Mouse (Mus musculus) megakaryocyte progenitor cell, adult 5-6 weeks (primary cell): Measurements from ENCODE around the gene Fam120a. TPM values are rescaled to one million over a fixed set of nuclear protein-coding genes. Genes with fewer than 3 reads are reported as not detected.

ENCODE experiments used
- ATAC-seq: replicated peaks from 2 replicates; pipeline ENCODE4 v1.8.0; 2016; ENCODE audit warnings: mild to moderate bottlenecking, moderate TSS enrichment, inconsistent platforms; ENCODE audit not compliant: poor library complexity
- total RNA-seq, 2 experiments: library from RNA; stranded (forward) in 1 of 2; stranded (reverse) in 1 of 2; fragments of 157-497, 149-512 nt in 1 of 2; fragments of 200-1000 nt in 1 of 2; gene quantifications; 2 replicates each; pipeline versions ENCODE4 v1.2.3 to v1.2.4; 2015 to 2017

Gene Fam120a
- total RNA-seq, 2 experiments from 2014 or later = 118 to 211 TPM

DNA sequence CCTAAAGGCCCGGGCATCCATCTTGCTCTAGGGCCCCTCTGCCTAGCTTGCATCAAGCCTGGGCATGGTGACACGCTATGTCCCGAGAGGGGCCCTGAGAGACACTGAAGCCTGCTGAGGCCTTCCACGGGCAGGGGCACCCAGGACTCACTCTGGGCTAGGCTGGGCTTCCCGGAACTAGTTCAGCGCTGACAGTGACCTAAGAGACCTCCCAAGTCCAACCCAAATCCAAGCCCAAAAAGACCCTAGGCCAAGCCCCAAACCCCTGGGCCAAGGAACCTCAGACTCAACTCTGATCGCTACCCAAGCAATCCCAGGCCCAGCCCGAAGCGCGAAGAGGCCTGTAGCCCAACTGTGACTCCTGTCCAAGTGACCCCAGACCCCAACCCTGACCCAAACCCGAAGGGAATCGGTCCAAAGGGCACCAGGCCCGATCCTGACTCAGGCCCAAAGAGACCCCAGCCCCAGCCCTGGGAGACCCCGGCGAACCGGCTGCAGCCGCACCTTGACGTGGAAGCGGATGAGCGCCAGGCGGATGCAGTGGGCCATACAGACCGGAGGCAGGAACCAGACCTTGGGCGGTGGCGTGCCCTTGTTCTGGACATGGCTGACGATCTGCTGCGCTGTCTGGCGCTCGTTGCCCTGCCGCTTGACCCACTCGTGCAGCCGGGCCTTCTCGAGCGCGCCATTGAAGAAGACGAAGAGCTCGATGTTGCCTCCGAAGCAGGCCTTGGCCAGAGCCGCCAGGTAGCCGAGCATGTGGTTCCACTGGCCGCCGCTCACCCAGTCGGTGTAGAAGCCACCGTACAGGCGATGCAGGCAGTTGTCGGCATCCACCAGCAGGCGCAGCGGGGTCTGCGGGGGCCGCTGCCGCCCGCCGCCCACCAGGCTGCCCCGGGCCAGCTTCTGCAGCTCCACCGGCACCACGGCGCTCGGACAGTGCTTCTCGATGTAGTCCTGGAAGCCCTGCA lies 681 bp downstream of the Fam120a start:
- ATAC-seq = peak; percentile 12; the same call in 1 of the 2 replicates

DNA sequence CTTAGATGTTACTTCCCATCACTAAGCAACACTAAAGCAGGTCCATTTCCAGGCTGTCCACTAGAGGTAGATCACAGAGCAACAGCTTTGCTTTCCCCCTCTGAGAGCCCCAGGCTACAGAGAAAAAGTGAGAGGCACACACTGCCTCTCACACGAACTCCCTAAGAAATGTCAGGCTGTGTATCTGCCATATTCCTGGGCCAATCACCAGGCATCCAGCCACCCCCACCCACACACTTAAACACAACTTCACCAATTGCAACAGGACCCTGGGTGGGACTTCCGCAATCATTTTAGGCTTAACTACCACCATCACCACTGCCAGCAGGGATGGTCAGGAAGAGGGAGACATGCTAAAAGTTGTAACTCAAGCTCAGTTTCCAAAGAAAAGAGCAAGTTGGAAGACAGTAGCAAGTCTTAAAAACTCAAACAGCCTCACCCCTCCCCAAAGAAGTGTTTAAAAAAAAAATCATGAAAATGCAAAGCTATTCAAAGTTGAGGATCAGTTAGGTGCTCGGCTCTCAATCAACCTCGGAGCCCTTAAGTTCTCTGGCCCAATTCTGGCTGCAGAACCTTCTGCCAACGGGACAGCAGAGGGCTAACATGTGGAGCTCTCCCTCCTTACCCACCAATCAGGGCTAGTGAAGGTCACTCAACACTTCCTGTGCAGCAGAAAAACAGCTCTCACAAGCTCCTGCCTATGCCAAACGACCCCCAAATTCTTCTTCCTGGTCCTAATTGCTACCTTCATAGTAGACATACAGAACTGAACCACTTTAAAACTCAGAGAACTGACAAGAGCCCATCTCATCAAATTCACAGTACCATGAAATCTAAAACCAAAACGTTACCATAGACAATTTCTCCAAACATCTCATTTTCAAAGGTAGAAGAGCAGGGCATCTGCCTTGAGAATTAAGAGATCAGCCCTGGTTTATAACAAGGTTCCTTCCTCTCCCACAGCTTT lies 2.0 kb downstream of the Fam120a start:
- ATAC-seq = peak; percentile 59

GRCm38 (mm10) chr13:48964850-48965249 lies 3.0 kb downstream of the Fam120a start:
- ATAC-seq = no peak

GRCm38 (mm10) chr13:48963111-48963510 lies 4.7 kb downstream of the Fam120a start:
- ATAC-seq = no peak

DNA sequence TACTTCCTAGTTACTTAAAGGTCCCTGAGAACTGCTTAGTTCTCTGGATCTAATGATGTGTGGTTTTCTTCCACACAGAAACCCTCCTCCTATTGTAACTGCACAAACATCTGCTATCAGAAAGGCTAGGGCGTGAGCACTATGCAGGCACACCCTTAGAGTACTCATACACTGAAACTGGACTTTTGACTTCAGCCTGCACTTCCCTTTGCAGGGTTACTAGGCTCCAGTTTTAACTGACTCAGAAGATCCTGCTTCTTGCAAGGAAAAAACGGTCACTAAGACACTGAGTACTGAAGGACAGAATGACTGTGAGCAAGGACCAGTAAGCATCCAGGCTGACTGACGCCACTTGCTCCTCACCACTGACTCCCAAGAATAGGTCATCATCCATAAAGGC lies 5.3 kb downstream of the Fam120a start:
- peak; percentile 46 for ATAC-seq

GRCm38 (mm10) chr13:48958608-48959007 lies 9.2 kb downstream of the Fam120a start:
- no peak for ATAC-seq

DNA sequence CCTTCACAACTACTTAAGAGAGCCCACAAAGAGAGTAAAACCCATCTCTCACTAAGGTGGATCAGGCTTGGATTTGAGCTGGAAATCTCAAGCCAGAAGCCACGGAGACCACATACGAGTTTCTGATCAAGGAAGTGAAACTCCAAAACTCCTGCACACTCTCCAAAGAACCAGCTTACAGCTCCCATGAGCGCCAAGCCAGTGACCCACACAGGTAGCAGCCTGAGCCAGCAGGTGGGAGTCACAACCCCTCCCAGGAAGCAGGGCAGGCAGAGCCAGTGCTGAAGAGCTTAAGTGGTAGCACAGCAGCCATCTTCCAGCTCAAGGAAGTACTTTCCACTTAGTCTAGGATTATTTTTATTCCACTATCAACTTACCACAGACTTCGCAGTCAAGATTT lies 13.0 kb downstream of the Fam120a start:
- ATAC-seq = peak; percentile 48

GRCm38 (mm10) chr13:48950600-48951241 lies 17.1 kb downstream of the Fam120a start:
- ATAC-seq = no peak

- no peak for ATAC-seq
Measured at GRCm38 (mm10) chr13:48948951-48949350, 18.9 kb downstream of the Fam120a start.

- no peak for ATAC-seq
Measured at GRCm38 (mm10) chr13:48944571-48944970, 23.2 kb downstream of the Fam120a start.

GRCm38 (mm10) chr13:48942471-48942870 lies 25.3 kb downstream of the Fam120a start:
- peak; percentile 50 for ATAC-seq

DNA sequence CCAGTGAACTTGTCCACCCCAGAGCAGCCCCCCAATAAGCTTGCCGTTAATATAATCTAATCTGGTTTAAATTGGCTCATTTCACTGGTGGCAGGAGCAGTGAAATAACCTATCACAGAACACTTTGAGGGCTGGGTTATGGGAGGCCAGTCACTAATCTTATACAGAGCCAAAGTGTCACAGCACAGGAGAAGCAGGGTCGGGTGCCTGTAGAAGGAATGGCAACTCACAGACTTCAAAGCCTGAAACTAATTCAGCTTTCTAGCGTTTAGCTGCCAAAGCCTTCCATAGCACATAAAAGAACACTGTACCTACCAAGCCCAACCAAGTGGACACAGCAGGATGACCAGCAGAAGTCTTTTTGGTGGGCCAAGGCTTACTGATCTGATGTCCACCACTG lies 26.0 kb downstream of the Fam120a start:
- ATAC-seq = no peak

DNA sequence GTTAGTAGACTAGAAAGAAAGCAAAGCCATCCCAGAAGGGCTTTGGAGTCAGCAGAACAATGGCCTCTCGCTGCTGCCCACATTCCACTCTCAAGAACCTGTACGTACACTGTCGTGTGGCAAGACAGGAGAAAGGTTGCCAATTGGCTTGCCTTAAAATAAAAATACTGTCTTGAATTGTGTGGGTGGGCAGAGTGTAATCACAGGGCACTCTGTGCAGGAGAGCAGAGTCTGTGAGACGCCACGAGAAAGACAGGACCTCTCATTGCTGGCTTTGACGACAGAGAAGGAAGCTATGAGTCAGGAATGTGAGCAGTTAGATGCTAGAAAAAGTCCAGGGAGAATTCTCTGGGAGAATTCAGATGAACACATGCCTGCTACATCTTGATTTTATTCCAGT lies 33.2 kb downstream of the Fam120a start:
- ATAC-seq = no peak

- ATAC-seq = no peak
Measured at GRCm38 (mm10) chr13:48932692-48933091, 35.1 kb downstream of the Fam120a start.

DNA sequence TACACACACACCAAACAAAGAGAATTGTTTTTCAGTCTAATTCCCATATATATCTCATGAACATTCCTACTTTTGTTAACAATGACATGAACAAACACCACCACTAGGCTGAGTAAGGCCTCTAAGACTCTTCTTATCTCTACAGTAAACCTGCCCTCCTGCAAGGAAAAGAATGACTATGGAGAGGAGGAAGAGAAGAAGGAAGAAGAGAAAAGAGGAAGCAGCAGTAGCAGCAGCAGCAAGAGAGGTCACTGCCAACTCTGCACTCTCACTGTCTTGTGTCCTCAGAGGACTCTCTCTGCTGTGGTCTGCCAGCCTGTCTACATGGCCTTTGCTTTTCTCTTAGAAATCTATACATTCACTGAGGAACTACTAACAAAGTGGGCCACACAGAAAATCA lies 36.1 kb downstream of the Fam120a start:
- ATAC-seq = peak; percentile 43

- no peak for ATAC-seq
Measured at GRCm38 (mm10) chr13:48931232-48931631, 36.6 kb downstream of the Fam120a start.

- ATAC-seq = no peak
Measured at GRCm38 (mm10) chr13:48929535-48930110, 38.2 kb downstream of the Fam120a start.

- ATAC-seq = no peak
Measured at GRCm38 (mm10) chr13:48927609-48928008, 40.2 kb downstream of the Fam120a start.

GRCm38 (mm10) chr13:48922712-48923111 lies 45.1 kb downstream of the Fam120a start:
- no peak for ATAC-seq

DNA sequence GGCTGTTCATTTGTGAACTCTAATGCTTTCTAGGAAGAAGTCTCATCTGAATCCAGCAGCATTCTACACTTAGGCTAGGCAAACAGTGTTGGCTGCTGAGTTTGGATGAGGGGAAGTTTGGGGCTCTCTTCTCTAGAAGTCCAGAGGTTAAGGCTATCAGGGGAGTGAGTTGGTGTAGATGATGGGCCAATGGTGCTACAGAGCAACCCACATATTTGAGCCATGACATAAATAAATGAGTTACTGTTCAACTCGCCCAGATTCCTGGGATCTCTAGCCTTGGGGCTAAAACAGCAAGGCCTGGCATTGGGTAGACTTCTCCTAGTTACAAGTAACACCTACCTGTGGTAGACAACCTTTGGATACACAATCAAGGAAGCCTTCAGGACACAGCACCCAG lies 46.6 kb downstream of the Fam120a start:
- no peak for ATAC-seq
